9 mouse cellular contexts compared by ENCODE assay signal in the genomic region with DNA sequence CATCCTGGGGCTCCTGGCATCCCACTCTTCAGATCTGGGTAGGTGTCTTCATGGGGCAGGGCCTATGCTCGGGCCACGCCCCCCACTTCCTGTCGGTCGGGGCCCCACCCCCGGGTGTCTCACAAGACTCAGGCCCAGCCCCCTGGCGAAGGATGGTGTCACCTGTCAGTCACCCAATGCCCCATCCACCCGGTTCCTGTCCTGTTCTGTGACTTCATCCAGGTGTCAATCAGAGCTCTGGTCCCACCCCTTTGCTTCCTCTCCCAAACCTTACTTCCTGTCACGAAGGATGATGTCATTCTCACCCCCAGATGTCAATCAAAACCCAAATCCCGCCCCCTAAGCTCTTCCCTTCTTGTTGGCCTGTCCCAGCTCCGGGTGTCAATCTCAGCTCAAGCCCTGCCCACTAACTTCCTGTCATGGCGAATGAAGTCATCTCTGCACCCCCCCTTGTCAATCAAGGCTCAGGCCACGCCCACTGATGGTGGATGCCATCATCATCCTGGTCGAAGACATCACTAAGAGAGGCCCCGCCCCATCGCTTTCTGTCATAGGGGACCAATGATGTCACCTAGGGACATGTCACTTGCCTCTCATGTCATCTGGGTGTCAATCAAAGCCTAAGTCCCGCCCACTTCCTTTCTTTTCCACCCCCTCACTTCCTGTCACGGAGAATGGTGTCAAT. TPM values are rescaled to one million over a fixed set of nuclear protein-coding genes. Genes with fewer than 3 reads are reported as not detected.
DNase-seq lines count a peak whose midpoint lies in the region; ATAC-seq lines count a peak whose summit lies in the region.
"Had no signal": no experiment of that assay in that cellular context is flagged by ENCODE, and none has a peak within 500 bp of the region (broad histone marks: within the 10 kb centered on the region; RNA-seq: fewer than 3 reads in every experiment).

No protein-coding gene starts in this region.

- DNase-seq in 3T3-L1 (ENCODE audit: low read depth, low spot score) (peak; percentile 47), 416B (ENCODE audit: low read depth) (peak; percentile 61)
- peak; percentile 26 to 43 for DNase-seq in cerebellum, postnatal 25 days
- peak; percentile 30 to 38 for DNase-seq in layer of hippocampus, postnatal 25 days (ENCODE audit: extremely low spot score in 1 of 2, low spot score in 1 of 2)

- no peaks in the 10 kb centered on the region for H3K36me3 ChIP-seq in heart, embryonic 14.5 days (ENCODE audit: control insufficient read depth, insufficient read depth, low read length)
- 0 out of 2 replicates have a peak, but pooled peaks cover 13% of the 10 kb centered on the region for H3K36me3 ChIP-seq in midbrain, embryonic 12.5 days
- no peaks in the 10 kb centered on the region for H3K36me3 ChIP-seq in stomach, embryonic 14.5 days (ENCODE audit: control insufficient read depth, insufficient read depth, low read length)

- 0 out of 2 replicates have a peak, but pooled peaks have one; percentile 5 for ATAC-seq in heart, embryonic 14.5 days (ENCODE audit: insufficient number of reproducible peaks, insufficient read depth, low FRiP score, low read depth)
- peak; percentile 5 for ATAC-seq in midbrain, embryonic 12.5 days (ENCODE audit: low FRiP score, low read depth)
- peak; percentile 6; the same call in 1 of the 2 replicates for ATAC-seq in stomach, embryonic 14.5 days (ENCODE audit: insufficient number of reproducible peaks, insufficient read depth, low FRiP score, low read depth)

- H3K4me1 ChIP-seq in heart, embryonic 14.5 days (ENCODE audit: control insufficient read depth in 2 of 2, insufficient read depth in 2 of 2, low read length in 2 of 2) = no peaks in the 10 kb centered on the region; a peak in 1 of 4 replicates
- H3K4me1 ChIP-seq in midbrain, embryonic 12.5 days = no peaks in the 10 kb centered on the region; the same call in 1 of the 2 replicates
- H3K4me1 ChIP-seq in stomach, embryonic 14.5 days (ENCODE audit: control insufficient read depth, insufficient read depth, low read length) = no peaks in the 10 kb centered on the region

- H3K9ac ChIP-seq in heart, embryonic 14.5 days (ENCODE audit: low read length) = no peak overlapping the region
- H3K9ac ChIP-seq in midbrain, embryonic 12.5 days (replicated peaks) = no peak overlapping the region
- H3K9ac ChIP-seq in stomach, embryonic 14.5 days (replicated peaks; ENCODE audit: low read depth, low read length) = no peak overlapping the region

- 86% methylated on average over 13 of the region's 17 CpGs for WGBS in heart, embryonic 14.5 days
- WGBS in midbrain, embryonic 12.5 days = 82% methylated on average over 16 of the region's 17 CpGs
- 83% methylated on average over 17 of the region's 17 CpGs for WGBS in stomach, embryonic 14.5 days

- peak overlapping the region in 1 of 2 experiments; percentile 57; a peak in 1 of 4 replicates for H3K4me3 ChIP-seq in heart, embryonic 14.5 days (ENCODE audit: control insufficient read depth in 1 of 2, insufficient read depth in 1 of 2, low read depth in 1 of 2, low read length in 2 of 2)
- H3K4me3 ChIP-seq in midbrain, embryonic 12.5 days = peak overlapping the region; percentile 72
- H3K4me3 ChIP-seq in stomach, embryonic 14.5 days (ENCODE audit: low read depth, low read length) = no peak overlapping the region

- no peak overlapping the region for H3K27ac ChIP-seq in heart, embryonic 14.5 days (replicated peaks in 1 of 2; ENCODE audit: control insufficient read depth in 1 of 2, insufficient read depth in 1 of 2, low read depth in 2 of 2, low read length in 2 of 2)
- H3K27ac ChIP-seq in midbrain, embryonic 12.5 days (replicated peaks) = no peak overlapping the region
- H3K27ac ChIP-seq in stomach, embryonic 14.5 days (ENCODE audit: low read length) = no peak overlapping the region

- H3K9me3 ChIP-seq in heart, embryonic 14.5 days (ENCODE audit: control insufficient read depth, low read length) = peaks cover 58% of the 10 kb centered on the region
- peaks cover 52% of the 10 kb centered on the region for H3K9me3 ChIP-seq in midbrain, embryonic 12.5 days
- peaks cover 53% of the 10 kb centered on the region for H3K9me3 ChIP-seq in stomach, embryonic 14.5 days (ENCODE audit: control insufficient read depth, low read depth, low read length)

- H3K4me2 ChIP-seq in heart, embryonic 14.5 days (ENCODE audit: low read length) = no peak overlapping the region
- peak overlapping the region; percentile 62 for H3K4me2 ChIP-seq in midbrain, embryonic 12.5 days (replicated peaks)
- H3K4me2 ChIP-seq in stomach, embryonic 14.5 days (replicated peaks; ENCODE audit: low read depth, low read length) = peak overlapping the region; percentile 56; the same call in 1 of the 2 replicates

- H3K27me3 ChIP-seq in heart, embryonic 14.5 days (ENCODE audit: control insufficient read depth, insufficient read depth, low read length) = no peaks in the 10 kb centered on the region
- H3K27me3 ChIP-seq in midbrain, embryonic 12.5 days = no peaks in the 10 kb centered on the region
- H3K27me3 ChIP-seq in stomach, embryonic 14.5 days (ENCODE audit: control insufficient read depth, insufficient read depth, low read length) = no peaks in the 10 kb centered on the region

RNA-seq across cellular contexts. Expression of a gene that starts 1.2 kb away (rescaled TPM):
- 2.7 and 2.9 TPM in 2 replicates for polyA plus RNA-seq in heart, embryonic 14.5 days (2014; fragmentation: Nextera tagmentation; extraction: Ambion mirVana)
- total RNA-seq in layer of hippocampus, postnatal 25 days (2021) = 1 to 10 TPM; 3.4 to 3.5 TPM
- 2.8 and 3.6 TPM in 2 replicates for polyA plus RNA-seq in midbrain, embryonic 12.5 days (2016; fragmentation: Nextera tagmentation; extraction: Ambion mirVana)
- polyA plus RNA-seq in stomach, embryonic 14.5 days (2014; fragmentation: Nextera tagmentation; extraction: Ambion mirVana) = 4.0 and 6.7 TPM in 2 replicates

RNA-seq across cellular contexts. Expression of a gene that starts 24.7 kb away (rescaled TPM):
- not detected in 2 replicates for polyA plus RNA-seq in heart, embryonic 14.5 days (2014; fragmentation: Nextera tagmentation; extraction: Ambion mirVana)
- total RNA-seq in layer of hippocampus, postnatal 25 days (2021) = not detected
- not detected in 2 replicates for polyA plus RNA-seq in midbrain, embryonic 12.5 days (2016; fragmentation: Nextera tagmentation; extraction: Ambion mirVana)
- not detected in 2 replicates for polyA plus RNA-seq in stomach, embryonic 14.5 days (2014; fragmentation: Nextera tagmentation; extraction: Ambion mirVana)
- polyA plus RNA-seq: erythroblast, embryonic 14.5 days; macrophage had no signal

RNA-seq across cellular contexts. Expression of a gene that starts 53.8 kb away (rescaled TPM):
- not detected in 2 replicates for polyA plus RNA-seq in heart, embryonic 14.5 days (2014; fragmentation: Nextera tagmentation; extraction: Ambion mirVana)
- total RNA-seq in layer of hippocampus, postnatal 25 days (2021) = not detected
- polyA plus RNA-seq in midbrain, embryonic 12.5 days (2016; fragmentation: Nextera tagmentation; extraction: Ambion mirVana) = not detected in 2 replicates
- not detected in 2 replicates for polyA plus RNA-seq in stomach, embryonic 14.5 days (2014; fragmentation: Nextera tagmentation; extraction: Ambion mirVana)
- polyA plus RNA-seq: erythroblast, embryonic 14.5 days; macrophage had no signal
